In the genomic region with DNA sequence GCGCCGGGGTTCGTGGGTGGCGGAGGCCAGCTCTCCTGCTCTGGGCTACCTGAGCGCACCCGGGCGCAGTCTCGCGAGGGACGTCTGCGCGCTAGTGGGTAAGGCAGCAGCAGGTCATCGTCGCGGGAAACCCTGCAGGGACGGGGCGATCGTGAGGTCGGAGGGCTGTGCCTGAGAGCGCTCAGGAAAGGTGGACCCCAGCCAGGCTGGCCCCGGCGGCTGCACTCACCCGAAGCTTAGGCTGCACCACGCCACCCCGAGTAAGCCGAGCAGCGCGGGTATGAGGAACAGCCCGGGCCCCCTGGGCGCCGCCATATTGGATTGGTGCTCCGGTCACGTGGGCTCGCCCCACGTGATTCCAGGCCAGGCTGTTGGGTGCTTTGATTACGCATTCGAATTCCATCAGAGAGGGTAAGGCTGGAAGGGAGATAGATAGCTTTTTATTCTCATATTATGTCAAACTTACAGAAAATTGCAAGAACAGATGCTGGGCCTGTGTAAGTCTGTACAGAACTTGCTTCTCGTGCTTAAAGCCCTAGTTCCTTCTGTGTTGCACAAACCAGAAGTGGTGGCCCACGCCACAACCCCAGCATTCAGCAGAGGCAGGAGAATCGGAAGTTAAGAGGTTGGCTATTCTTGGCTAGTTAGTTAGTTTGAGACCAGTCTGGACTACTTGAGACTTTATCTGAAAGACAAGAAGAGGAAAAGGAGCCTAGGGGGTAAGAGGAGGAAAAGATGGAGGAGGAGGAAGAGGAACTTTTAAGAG, we compare ENCODE assay signal across 8 mouse cellular contexts. TPM values are rescaled to one million over a fixed set of nuclear protein-coding genes. Genes with fewer than 3 reads are reported as not detected.
DNase-seq lines count a peak whose midpoint lies in the region; ATAC-seq and TF ChIP-seq lines count a peak whose summit lies in the region.

TSS of gene Nagpa (minus strand) at position 345 of the 766 bp plus-strand sequence.

- TF ChIP-seq POLR2A in testis, adult 2 months (IDR thresholded peaks at IDR 0.05; ENCODE audit: control insufficient read depth, low read depth, low read length), result peak; percentile 53; the same call in 1 of the 2 replicates

- peak; percentile 71 for ATAC-seq in G1E (ENCODE audit: extremely low read depth, insufficient number of reproducible peaks, low FRiP score, poor library complexity, severe bottlenecking)
- ATAC-seq in forebrain, embryonic 15.5 days (replicated peaks), result peak; percentile 94
- ATAC-seq in liver, embryonic 16.5 days (ENCODE audit: low read depth), result peak; percentile 73
- peak; percentile 84 for ATAC-seq in neural tube, embryonic 13.5 days (ENCODE audit: low read depth)

- DNase-seq in G1E (ENCODE audit: low spot score), result peak; percentile 91
- DNase-seq in cerebellum, adult 11-12 months, result peak; percentile 79
- DNase-seq in heart, postnatal 14 days, result peak; percentile 80 to 83
- peak; percentile 48 for DNase-seq in large intestine, adult 2 months (ENCODE audit: low read depth, low spot score)

- H3K27ac ChIP-seq in forebrain, embryonic 15.5 days (replicated peaks), result peak within 1 kb of the TSS; percentile 33
- H3K27ac ChIP-seq in liver, embryonic 16.5 days (ENCODE audit: low read length), result peak within 1 kb of the TSS; percentile 33; the same call in 1 of the 2 replicates
- H3K27ac ChIP-seq in neural tube, embryonic 13.5 days (replicated peaks), result no peak within 1 kb of the TSS
- peak within 1 kb of the TSS; percentile 30 for H3K27ac ChIP-seq in testis, adult 2 months (ENCODE audit: control insufficient read depth, insufficient read depth, low read depth, low read length)

- intact Hi-C loops in heart, postnatal 14 days (cut with DNase I), result loop anchor here (2.0 kb wide), 2 partner anchors 41 to 51 kb away; partner anchors contain the start of gene Eef2kmt

- H3K9me3 ChIP-seq in G1E (replicated peaks), result no peaks in the 10 kb centered on the region
- no peaks in the 10 kb centered on the region for H3K9me3 ChIP-seq in forebrain, embryonic 15.5 days
- no peaks in the 10 kb centered on the region for H3K9me3 ChIP-seq in liver, embryonic 16.5 days (replicated peaks; ENCODE audit: control insufficient read depth, low read length)
- no peaks in the 10 kb centered on the region for H3K9me3 ChIP-seq in neural tube, embryonic 13.5 days

- peaks cover 21% of the 10 kb centered on the region for H3K4me1 ChIP-seq in G1E (ENCODE audit: insufficient read depth, low read depth, low read length)
- H3K4me1 ChIP-seq in forebrain, embryonic 15.5 days, result peaks cover 17% of the 10 kb centered on the region
- peaks cover 7% of the 10 kb centered on the region for H3K4me1 ChIP-seq in liver, embryonic 16.5 days (ENCODE audit: control insufficient read depth, low read depth, low read length)
- H3K4me1 ChIP-seq in neural tube, embryonic 13.5 days (replicated peaks), result peaks cover 15% of the 10 kb centered on the region
- H3K4me1 ChIP-seq in testis, adult 2 months (ENCODE audit: control insufficient read depth, insufficient read depth, low read length), result peaks cover 14% of the 10 kb centered on the region

- H3K36me3 ChIP-seq in G1E (replicated peaks), result peaks cover 48% of the 10 kb centered on the region
- H3K36me3 ChIP-seq in forebrain, embryonic 15.5 days, result no peaks in the 10 kb centered on the region
- peaks cover 5% of the 10 kb centered on the region for H3K36me3 ChIP-seq in liver, embryonic 16.5 days (ENCODE audit: control insufficient read depth, insufficient read depth)
- peaks cover 10% of the 10 kb centered on the region; the same call in 1 of the 2 replicates for H3K36me3 ChIP-seq in neural tube, embryonic 13.5 days
- H3K36me3 ChIP-seq in testis, adult 2 months (ENCODE audit: control insufficient read depth, insufficient read depth, low read length), result no peaks in the 10 kb centered on the region

- peak within 1 kb of the TSS; percentile 96 for H3K4me2 ChIP-seq in forebrain, embryonic 15.5 days (replicated peaks)
- peak within 1 kb of the TSS; percentile 93 for H3K4me2 ChIP-seq in liver, embryonic 16.5 days (ENCODE audit: low read depth, low read length)
- peak within 1 kb of the TSS; percentile 95 for H3K4me2 ChIP-seq in neural tube, embryonic 13.5 days

- peak within 1 kb of the TSS; percentile 97 for H3K4me3 ChIP-seq in G1E (ENCODE audit: low read depth, low read length)
- peak within 1 kb of the TSS; percentile 71 for H3K4me3 ChIP-seq in forebrain, embryonic 15.5 days
- H3K4me3 ChIP-seq in liver, embryonic 16.5 days (ENCODE audit: low read depth, low read length), result peak within 1 kb of the TSS; percentile 80
- peak within 1 kb of the TSS; percentile 81 for H3K4me3 ChIP-seq in neural tube, embryonic 13.5 days
- peak within 1 kb of the TSS; percentile 87 for H3K4me3 ChIP-seq in testis, adult 2 months (ENCODE audit: control insufficient read depth, low read depth, low read length)

- 5% methylated on average over 40 of the region's 40 CpGs for WGBS in forebrain, embryonic 15.5 days
- WGBS in large intestine, adult 2 months, result 3% methylated on average over 40 of the region's 40 CpGs
- WGBS in liver, embryonic 16.5 days (ENCODE audit: insufficient replicate concordance), result 3% methylated on average over 40 of the region's 40 CpGs
- 4% methylated on average over 40 of the region's 40 CpGs for WGBS in neural tube, embryonic 13.5 days

- H3K27me3 ChIP-seq in G1E (ENCODE audit: insufficient read depth, low read length), result no peaks in the 10 kb centered on the region
- H3K27me3 ChIP-seq in forebrain, embryonic 15.5 days, result peaks cover 3% of the 10 kb centered on the region; the same call in 1 of the 2 replicates
- no peaks in the 10 kb centered on the region for H3K27me3 ChIP-seq in liver, embryonic 16.5 days (ENCODE audit: control insufficient read depth, insufficient read depth, low read depth, low read length)
- H3K27me3 ChIP-seq in neural tube, embryonic 13.5 days, result peaks cover 11% of the 10 kb centered on the region
- no peaks in the 10 kb centered on the region for H3K27me3 ChIP-seq in testis, adult 2 months (ENCODE audit: control insufficient read depth, insufficient read depth, low read length)

- no peak for TF ChIP-seq CTCF in G1E (IDR thresholded peaks at IDR 0.05; ENCODE audit: low read depth, low read length)
- no peak for TF ChIP-seq CTCF in testis, adult 2 months (IDR thresholded peaks at IDR 0.05; ENCODE audit: control insufficient read depth, insufficient read depth, insufficient replicate concordance, low read depth, low read length)

- peak within 1 kb of the TSS; percentile 54 for H3K9ac ChIP-seq in forebrain, embryonic 15.5 days (replicated peaks)
- H3K9ac ChIP-seq in liver, embryonic 16.5 days (ENCODE audit: low read depth, low read length), result peak within 1 kb of the TSS; percentile 73
- H3K9ac ChIP-seq in neural tube, embryonic 13.5 days, result peak within 1 kb of the TSS; percentile 75

RNA-seq across cellular contexts. Expression of gene Nagpa, which starts in this region (rescaled TPM):
- total RNA-seq in G1E (2014; fragmentation: Nextera tagmentation) (9.7 and 12.3 TPM in 2 replicates), G1E (2017) (31.3 and 31.6 TPM in 2 replicates)
- 21.6 and 22.0 TPM in 2 replicates for polyA plus RNA-seq in G1E (2012)
- polyA plus RNA-seq in forebrain, embryonic 15.5 days (2015; fragmentation: Nextera tagmentation; extraction: Ambion mirVana), result 11.6 and 12.8 TPM in 2 replicates
- 10 to 100 TPM in 1 of 2 experiments, 1 to 10 TPM in 1; 8.8 to 10.4 TPM for total RNA-seq in heart, postnatal 14 days (2021)
- polyA plus RNA-seq in large intestine, adult 2 months (2012; rRNA removed), result 31.4 and 36.4 TPM in 2 replicates
- 11.7 and 12.2 TPM in 2 replicates for polyA plus RNA-seq in liver, embryonic 16.5 days (2015; fragmentation: Nextera tagmentation; extraction: Ambion mirVana)
- 11.0 and 11.9 TPM in 2 replicates for polyA plus RNA-seq in neural tube, embryonic 13.5 days (2015; fragmentation: Nextera tagmentation; extraction: Ambion mirVana)
- 11.4 and 13.1 TPM in 2 replicates for polyA plus RNA-seq in testis, adult 2 months (2012; rRNA removed)
